Mouse (Mus musculus) midbrain, embryonic 15.5 days (tissue): Measurements from ENCODE around the gene Plaur. TPM values are rescaled to one million over a fixed set of nuclear protein-coding genes. Genes with fewer than 3 reads are reported as not detected.
A peak's percentile ranks its signal among the peaks of the same experiment; 100 is the strongest.

ENCODE experiments used
- ATAC-seq: fragments of 200-750 bp; cut with Nextera tagmentation; replicated peaks from 2 replicates; pipeline ENCODE4 v1.8.0; 2017; ENCODE audit warnings: moderate TSS enrichment
- H3K27ac ChIP-seq: fragments of 300-500 bp; sonication (generic); 2 replicates; pipeline ENCODE4 v1.5.1; 2015; ENCODE audit warnings: mild to moderate bottlenecking, inconsistent platforms
- H3K27me3 ChIP-seq: fragments of 300-500 bp; sonication (generic); replicated peaks from 2 replicates; pipeline ENCODE4 v1.6.1; 2015; ENCODE audit warnings: inconsistent platforms
- H3K36me3 ChIP-seq: fragments of 300-500 bp; sonication (generic); replicated peaks from 2 replicates; pipeline ENCODE4 v1.6.1; 2015; ENCODE audit warnings: inconsistent platforms
- H3K4me1 ChIP-seq: fragments of 300-500 bp; sonication (generic); 2 replicates; pipeline ENCODE4 v1.6.1; 2015; ENCODE audit warnings: inconsistent platforms
- H3K4me2 ChIP-seq: fragments of 300-500 bp; sonication (generic); 2 replicates; pipeline ENCODE4 v1.6.1; 2015; ENCODE audit warnings: inconsistent platforms, mild to moderate bottlenecking, moderate library complexity
- H3K4me3 ChIP-seq: fragments of 300-500 bp; sonication (generic); 2 replicates; pipeline ENCODE4 v1.5.1; 2015; ENCODE audit warnings: mild to moderate bottlenecking, inconsistent platforms
- H3K9ac ChIP-seq: fragments of 300-500 bp; sonication (generic); 2 replicates; pipeline ENCODE4 v1.6.1; 2015; ENCODE audit warnings: mild to moderate bottlenecking, inconsistent platforms
- H3K9me3 ChIP-seq: fragments of 300-500 bp; sonication (generic); 2 replicates; pipeline ENCODE4 v1.6.1; 2016; ENCODE audit warnings: inconsistent platforms
- WGBS: fragments of 180-500 bp; shearing (Covaris S2); methylation state at CpG from one replicate; pipeline ENCODE4 v1.1.7; 2015; ENCODE audit warnings: mixed read lengths; 5-methylcytosine and 5-hydroxymethylcytosine counted together
- polyA plus RNA-seq: library from polyadenylated mRNA; unstranded; fragments of >200 nt; fragmentation: Nextera tagmentation; extraction: Ambion mirVana; gene quantifications from 2 replicates; pipeline ENCODE4 v1.2.1, GENCODE M21; 2015

Plaur gene
- 1.6 and 1.9 TPM in 2 replicates for polyA plus RNA-seq

DNA sequence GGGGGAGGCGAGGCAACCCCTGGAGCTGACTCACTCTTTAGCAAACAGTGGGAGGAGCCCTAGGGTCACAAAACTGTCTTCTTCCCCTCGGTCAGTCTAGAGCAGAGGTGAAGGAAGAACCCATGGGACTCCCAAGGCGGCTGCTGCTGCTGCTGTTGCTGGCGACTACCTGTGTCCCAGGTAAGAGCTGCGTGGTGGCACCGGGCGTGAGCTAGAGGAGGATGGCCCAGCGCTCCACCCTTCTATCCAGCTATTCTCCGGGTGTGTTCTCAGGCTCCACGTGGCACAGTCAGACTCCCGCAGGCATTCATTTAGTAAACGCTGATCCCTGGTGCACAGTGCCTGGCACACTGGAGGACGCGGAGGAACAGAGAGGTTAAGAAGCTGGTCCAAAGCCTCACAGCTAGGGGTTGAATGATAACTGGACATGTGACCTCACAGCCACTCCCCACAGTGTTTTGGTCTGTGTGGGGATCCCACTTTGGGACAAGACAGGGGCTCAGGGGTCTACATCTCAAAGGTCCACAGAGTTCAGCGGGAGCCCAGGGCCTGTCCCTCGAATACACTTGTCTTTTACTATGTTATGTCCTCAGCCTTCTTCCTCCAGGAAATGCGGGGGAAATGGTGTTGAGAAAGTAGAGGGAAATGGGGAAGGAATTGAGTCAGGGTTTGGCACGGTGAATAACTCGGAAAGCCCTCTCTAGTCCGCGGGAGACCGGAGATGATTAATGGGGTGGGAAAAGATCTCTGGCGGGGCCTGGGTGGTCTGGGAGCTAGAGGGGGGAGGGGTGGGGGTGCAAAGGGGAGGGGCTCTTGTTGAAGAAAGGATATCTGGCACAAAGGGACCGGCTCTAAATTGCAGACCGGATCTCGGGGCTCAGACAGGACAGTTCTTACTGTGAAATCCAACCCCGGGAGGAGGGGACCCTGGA, at the start of gene Plaur:
Plaur (plus strand) TSS at position 97 of the 932 bp plus-strand sequence.
- Histone ChIP-seq H3K4me2 (peak within 1 kb of the TSS; percentile 17; the same call in 1 of the 2 replicates), H3K36me3 (no peaks in the 10 kb centered on the region), H3K9me3 (no peaks in the 10 kb centered on the region), H3K4me1 (peaks cover 6% of the 10 kb centered on the region; the same call in 1 of the 2 replicates), H3K4me3 (no peak within 1 kb of the TSS), H3K27me3 (no peaks in the 10 kb centered on the region), H3K9ac (no peak within 1 kb of the TSS), H3K27ac (no peak within 1 kb of the TSS)
- 7% methylated on average over 27 of the region's 27 CpGs for WGBS
- ATAC-seq: 0 out of 2 replicates have a peak, but pooled peaks have one; percentile 27

DNA sequence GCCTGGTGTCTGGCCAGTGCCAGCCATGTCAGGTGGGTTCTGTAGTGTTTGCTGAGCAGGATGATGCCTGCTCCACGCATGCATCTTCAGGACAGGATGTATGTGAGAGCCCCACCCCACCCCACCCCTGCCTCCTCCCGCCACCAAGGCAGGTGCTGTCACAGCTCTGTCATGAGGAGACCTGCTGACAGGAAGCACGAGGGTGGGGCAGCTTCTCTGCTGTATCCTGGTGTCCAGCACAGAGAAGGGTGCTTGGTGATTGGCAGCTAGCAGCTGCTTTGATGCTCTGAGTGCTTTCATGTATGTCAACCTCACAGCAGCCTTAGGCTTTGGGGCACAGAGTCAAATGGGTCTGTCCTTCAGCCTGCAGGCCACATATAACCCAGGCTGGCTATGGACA, 48.7 kb upstream of the Plaur start:
- Histone ChIP-seq H3K9ac (no peak overlapping the region), H3K4me1 (no peaks in the 10 kb centered on the region), H3K4me3 (no peak overlapping the region), H3K9me3 (no peaks in the 10 kb centered on the region), H3K27me3 (no peaks in the 10 kb centered on the region), H3K27ac (no peak overlapping the region), H3K4me2 (no peak overlapping the region), H3K36me3 (0 out of 2 replicates have a peak, but pooled peaks cover 3% of the 10 kb centered on the region)
- 83% methylated on average over 3 of the region's 3 CpGs for WGBS
- ATAC-seq: no peak

DNA sequence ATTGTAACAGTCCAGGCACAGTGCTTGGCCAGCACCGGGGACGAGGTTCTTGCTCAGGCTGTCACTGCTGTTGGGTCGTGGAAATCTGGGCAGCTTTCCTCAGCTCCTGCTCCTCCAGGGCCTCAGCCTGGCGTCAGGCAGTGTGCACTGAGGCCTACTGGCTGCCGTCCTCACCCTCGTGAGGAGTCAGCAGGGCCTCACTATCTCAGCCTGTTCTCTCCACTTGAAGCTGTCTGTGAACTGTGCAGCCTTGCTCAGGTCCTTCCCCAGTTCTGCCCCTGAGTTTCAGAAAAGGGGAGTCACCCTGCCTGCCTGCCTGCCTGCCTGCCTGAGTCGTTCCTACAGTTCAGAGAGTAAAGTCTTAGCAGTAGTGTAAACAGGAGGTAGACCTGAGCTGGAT, 47.0 kb upstream of the Plaur start:
- H3K27ac ChIP-seq: no peak overlapping the region
- H3K4me2 ChIP-seq: no peak overlapping the region
- no peaks in the 10 kb centered on the region for H3K9me3 ChIP-seq
- 0 out of 2 replicates have a peak, but pooled peaks cover 5% of the 10 kb centered on the region for H3K4me1 ChIP-seq
- H3K27me3 ChIP-seq: no peaks in the 10 kb centered on the region
- no peak for ATAC-seq
- 0 out of 2 replicates have a peak, but pooled peaks cover 3% of the 10 kb centered on the region for H3K36me3 ChIP-seq
- WGBS: 85% methylated on average over 7 of the region's 7 CpGs
- H3K4me3 ChIP-seq: no peak overlapping the region
- H3K9ac ChIP-seq: no peak overlapping the region

DNA sequence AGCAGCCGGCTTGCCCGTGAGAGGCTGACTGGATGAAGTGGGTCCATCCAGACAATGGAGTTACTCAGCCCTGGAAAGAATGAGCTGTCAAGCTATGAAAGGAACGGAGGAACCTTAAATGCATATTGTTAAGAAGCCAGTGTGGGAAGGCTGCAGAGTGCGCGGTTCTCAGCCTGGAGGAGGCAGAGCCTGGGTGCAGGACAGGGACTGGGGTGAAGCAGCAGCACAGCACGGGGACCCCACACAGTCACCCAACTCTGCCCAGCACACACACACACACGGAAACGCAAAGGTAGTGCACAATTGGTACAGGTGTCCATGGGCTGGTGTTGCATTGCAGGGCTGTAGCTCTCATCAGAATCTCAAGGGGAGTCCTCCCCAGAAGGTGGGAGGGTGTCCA, 42.7 kb upstream of the Plaur start:
- 0 out of 2 replicates have a peak, but pooled peaks have one; percentile 22 for ATAC-seq
- Histone ChIP-seq H3K4me1 (0 out of 2 replicates have a peak, but pooled peaks cover 5% of the 10 kb centered on the region), H3K9me3 (no peaks in the 10 kb centered on the region), H3K9ac (no peak overlapping the region), H3K36me3 (0 out of 2 replicates have a peak, but pooled peaks cover 6% of the 10 kb centered on the region), H3K27me3 (no peaks in the 10 kb centered on the region), H3K27ac (no peak overlapping the region), H3K4me3 (no peak overlapping the region), H3K4me2 (no peak overlapping the region)
- WGBS: 31% methylated on average over 8 of the region's 8 CpGs

DNA sequence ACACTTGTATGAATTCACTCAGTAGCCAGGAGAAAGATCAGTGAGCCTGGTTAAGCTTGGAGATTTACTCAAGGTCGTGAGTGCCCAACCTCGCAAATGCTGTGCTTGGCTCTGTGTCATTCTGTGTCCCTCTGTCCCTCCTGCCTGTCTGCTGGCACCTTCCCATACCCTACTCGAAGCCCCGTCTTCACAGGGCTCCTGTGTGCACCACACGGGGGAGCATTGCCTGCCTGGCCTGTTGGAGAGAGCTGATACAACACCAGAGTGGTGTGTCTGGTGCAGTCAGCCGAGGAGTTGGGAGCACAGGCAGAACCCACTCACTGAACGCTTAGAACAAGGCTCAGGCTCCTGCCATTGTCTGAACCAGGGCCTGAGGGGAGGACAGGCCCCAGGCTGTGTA, 40.6 kb upstream of the Plaur start:
- 54% methylated on average over 7 of the region's 7 CpGs for WGBS
- no peak for ATAC-seq
- H3K4me3 ChIP-seq: no peak overlapping the region
- H3K27me3 ChIP-seq: no peaks in the 10 kb centered on the region
- no peaks in the 10 kb centered on the region for H3K9me3 ChIP-seq
- 0 out of 2 replicates have a peak, but pooled peaks cover 6% of the 10 kb centered on the region for H3K36me3 ChIP-seq
- 0 out of 2 replicates have a peak, but pooled peaks cover 5% of the 10 kb centered on the region for H3K4me1 ChIP-seq
- H3K27ac ChIP-seq: no peak overlapping the region; the same call in 1 of the 2 replicates
- H3K4me2 ChIP-seq: no peak overlapping the region
- no peak overlapping the region for H3K9ac ChIP-seq

DNA sequence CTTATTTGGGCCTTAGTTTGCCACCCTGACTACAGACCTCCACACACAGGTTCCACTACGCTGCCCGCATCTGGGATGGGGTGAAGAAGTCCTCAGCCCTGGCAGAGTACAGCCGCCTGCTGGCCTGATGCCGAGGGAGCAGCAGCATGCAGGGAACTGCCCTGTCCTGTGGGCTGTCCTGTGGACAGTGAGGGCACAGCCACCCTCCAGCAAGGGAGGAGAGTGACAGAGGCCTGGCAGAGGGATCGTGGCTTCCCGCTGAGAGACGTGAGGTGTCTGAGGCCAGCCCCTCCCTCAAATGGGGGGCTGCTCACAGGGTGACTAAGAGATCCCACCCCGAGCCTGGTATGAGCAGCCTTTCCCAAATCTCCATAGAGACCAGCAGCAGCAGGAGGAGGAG, 40.0 kb upstream of the Plaur start:
- H3K36me3 ChIP-seq: 0 out of 2 replicates have a peak, but pooled peaks cover 4% of the 10 kb centered on the region
- no peak overlapping the region for H3K4me3 ChIP-seq
- no peak for ATAC-seq
- no peak overlapping the region for H3K27ac ChIP-seq
- no peak overlapping the region for H3K4me2 ChIP-seq
- H3K9ac ChIP-seq: no peak overlapping the region
- no peaks in the 10 kb centered on the region for H3K9me3 ChIP-seq
- H3K27me3 ChIP-seq: no peaks in the 10 kb centered on the region
- WGBS: 50% methylated on average over 8 of the region's 8 CpGs
- H3K4me1 ChIP-seq: 0 out of 2 replicates have a peak, but pooled peaks cover 5% of the 10 kb centered on the region

DNA sequence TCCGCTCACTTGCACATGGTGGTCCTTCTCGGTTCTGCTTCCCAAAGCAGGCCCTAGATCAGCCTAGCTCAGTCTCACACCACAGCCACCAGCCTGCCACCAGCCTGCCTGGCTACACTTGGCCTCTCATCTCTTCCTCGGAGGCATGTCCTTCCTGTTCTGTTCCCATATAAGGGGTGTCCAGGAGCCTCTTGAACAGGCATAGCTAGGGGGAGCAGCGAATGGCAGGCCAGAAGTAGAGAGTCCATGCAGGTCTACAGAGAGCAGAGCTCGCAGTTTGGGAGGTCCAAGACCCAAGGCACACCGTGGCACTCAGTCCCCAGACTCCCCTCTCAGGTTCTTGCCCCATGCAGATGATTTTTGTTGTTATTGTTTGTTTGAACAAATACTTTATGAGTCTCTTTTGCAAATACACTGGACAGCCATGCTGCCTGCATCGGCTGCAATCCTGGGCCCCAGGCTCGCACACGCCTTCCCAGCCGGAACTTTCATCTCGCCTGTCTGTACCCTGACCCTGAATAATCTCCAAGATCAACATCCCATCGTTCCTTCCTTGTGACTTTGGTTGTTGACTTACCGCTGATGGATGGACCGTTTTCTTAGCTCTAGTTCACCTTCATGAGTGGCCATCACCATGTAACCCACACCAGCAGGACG, 39.0 kb upstream of the Plaur start:
- H3K27me3 ChIP-seq: no peaks in the 10 kb centered on the region
- no peak overlapping the region for H3K9ac ChIP-seq
- H3K4me2 ChIP-seq: no peak overlapping the region
- ATAC-seq: no peak
- H3K36me3 ChIP-seq: 0 out of 2 replicates have a peak, but pooled peaks cover 3% of the 10 kb centered on the region
- no peaks in the 10 kb centered on the region for H3K9me3 ChIP-seq
- H3K4me3 ChIP-seq: no peak overlapping the region
- 91% methylated on average over 15 of the region's 15 CpGs for WGBS
- H3K27ac ChIP-seq: no peak overlapping the region
- 0 out of 2 replicates have a peak, but pooled peaks cover 5% of the 10 kb centered on the region for H3K4me1 ChIP-seq

DNA sequence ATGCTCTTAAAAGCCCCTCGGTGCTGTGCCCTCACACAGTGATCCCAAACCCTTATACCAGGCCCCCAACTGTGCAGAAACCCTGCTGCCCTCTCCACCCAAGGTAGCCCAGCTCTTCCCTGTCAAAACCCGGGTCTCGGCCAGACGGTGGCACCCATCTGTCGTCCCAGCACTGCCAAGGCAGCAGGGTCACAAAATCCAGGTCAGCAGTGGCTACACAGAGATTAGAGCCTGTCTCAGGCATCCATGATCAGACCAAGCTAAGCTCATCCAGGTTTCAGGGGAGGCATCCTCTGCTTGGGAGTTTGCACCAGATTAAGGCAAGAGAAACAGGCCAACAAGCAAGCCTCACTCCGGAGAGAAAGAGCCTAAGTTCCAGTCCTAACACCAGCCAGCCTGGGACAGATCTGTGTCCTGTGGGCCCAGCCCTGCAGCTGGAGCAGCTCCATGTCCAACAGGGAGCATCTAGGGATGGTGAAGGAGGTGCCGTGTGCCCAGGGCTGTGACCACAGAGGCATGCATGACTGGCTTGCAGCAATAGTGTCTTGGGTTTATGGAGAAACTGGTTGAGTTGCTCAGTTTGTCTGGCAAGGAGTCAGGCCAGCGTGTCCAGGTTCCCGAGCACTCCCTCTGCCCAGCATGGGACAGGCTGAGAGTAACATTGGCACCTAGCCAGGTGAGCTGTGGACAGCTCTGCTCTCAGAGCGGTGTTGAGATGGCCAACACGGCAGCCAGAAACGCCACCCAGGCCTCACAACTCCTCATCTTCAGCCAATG, 38.1 kb upstream of the Plaur start:
- no peak overlapping the region for H3K4me3 ChIP-seq
- no peak overlapping the region for H3K9ac ChIP-seq
- no peak overlapping the region for H3K4me2 ChIP-seq
- H3K36me3 ChIP-seq: 0 out of 2 replicates have a peak, but pooled peaks cover 3% of the 10 kb centered on the region
- no peaks in the 10 kb centered on the region for H3K9me3 ChIP-seq
- no peak for ATAC-seq
- no peak overlapping the region for H3K27ac ChIP-seq
- H3K27me3 ChIP-seq: no peaks in the 10 kb centered on the region
- 0 out of 2 replicates have a peak, but pooled peaks cover 4% of the 10 kb centered on the region for H3K4me1 ChIP-seq
- WGBS: 76% methylated on average over 12 of the region's 12 CpGs

DNA sequence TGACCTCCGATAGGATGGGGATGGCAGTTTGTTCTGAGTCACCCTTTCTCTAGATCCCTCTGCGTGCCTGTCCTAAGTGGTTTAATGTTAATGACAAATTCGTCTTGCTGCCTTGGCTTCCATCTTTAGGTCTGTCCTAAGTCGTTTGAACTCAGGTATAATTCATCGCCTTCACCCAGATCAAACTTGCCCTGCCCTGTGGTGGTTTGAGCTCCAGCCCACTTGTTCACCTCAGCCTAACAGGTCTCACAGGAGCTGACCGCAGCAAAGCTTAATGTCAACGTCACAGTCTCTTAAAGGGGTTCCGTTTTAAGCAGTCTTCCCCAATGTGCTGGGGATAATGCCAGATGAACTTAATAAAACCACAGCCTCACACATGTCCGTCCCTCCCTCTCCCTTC, 36.4 kb upstream of the Plaur start:
- no peak overlapping the region for H3K27ac ChIP-seq
- no peaks in the 10 kb centered on the region for H3K9me3 ChIP-seq
- H3K27me3 ChIP-seq: no peaks in the 10 kb centered on the region
- H3K36me3 ChIP-seq: 0 out of 2 replicates have a peak, but pooled peaks cover 3% of the 10 kb centered on the region
- 87% methylated on average over 9 of the region's 9 CpGs for WGBS
- ATAC-seq: no peak
- no peak overlapping the region for H3K4me3 ChIP-seq
- H3K4me2 ChIP-seq: no peak overlapping the region
- H3K4me1 ChIP-seq: no peaks in the 10 kb centered on the region
- no peak overlapping the region for H3K9ac ChIP-seq

DNA sequence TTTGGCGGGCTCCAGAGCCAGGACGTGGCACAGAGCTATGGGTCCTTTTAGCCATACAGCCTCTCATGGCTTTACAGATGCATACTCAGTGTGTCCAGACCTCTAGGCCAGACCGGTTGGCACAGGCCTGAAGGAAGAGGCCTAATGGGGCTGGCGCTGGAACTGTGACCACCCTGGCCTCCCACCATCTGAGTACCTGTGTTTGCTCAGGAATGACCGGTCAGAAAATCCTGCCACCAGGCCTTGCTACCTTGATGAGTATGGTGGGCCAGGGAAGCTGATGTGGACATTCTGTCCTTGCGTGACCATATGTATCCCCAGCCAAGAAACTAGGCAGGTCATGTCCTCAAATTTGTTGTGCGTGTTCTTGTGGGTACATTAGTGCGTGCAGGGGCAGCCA, 35.1 kb upstream of the Plaur start:
- Histone ChIP-seq H3K27me3 (no peaks in the 10 kb centered on the region), H3K4me1 (no peaks in the 10 kb centered on the region), H3K9me3 (no peaks in the 10 kb centered on the region), H3K4me3 (no peak overlapping the region), H3K9ac (no peak overlapping the region), H3K4me2 (no peak overlapping the region), H3K36me3 (no peaks in the 10 kb centered on the region), H3K27ac (no peak overlapping the region)
- WGBS: 96% methylated on average over 8 of the region's 8 CpGs
- no peak for ATAC-seq

DNA sequence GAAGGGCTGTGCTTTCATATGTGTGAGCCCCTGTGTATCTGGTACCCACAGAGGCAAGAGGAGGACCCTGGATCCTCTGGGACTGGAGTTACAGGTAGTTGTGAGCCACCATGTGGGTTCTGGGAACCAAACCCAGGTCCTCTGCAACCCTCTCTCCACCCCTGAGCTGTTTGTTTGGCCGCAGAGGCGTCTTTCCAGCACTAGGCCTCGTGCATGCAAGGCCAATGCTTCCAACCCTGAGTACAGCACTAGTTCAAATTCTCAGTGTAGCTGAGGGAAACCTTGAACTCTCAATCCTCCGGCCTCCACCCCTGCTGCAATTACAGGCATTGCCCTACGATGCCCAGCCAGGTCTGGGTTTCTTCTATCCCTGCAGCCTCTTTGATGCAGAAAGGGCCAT, 33.6 kb upstream of the Plaur start:
- H3K27ac ChIP-seq: no peak overlapping the region
- 88% methylated on average over 5 of the region's 5 CpGs for WGBS
- H3K4me3 ChIP-seq: no peak overlapping the region
- no peak for ATAC-seq
- H3K9me3 ChIP-seq: no peaks in the 10 kb centered on the region
- no peak overlapping the region for H3K9ac ChIP-seq
- no peaks in the 10 kb centered on the region for H3K27me3 ChIP-seq
- H3K4me2 ChIP-seq: no peak overlapping the region
- H3K4me1 ChIP-seq: no peaks in the 10 kb centered on the region
- H3K36me3 ChIP-seq: no peaks in the 10 kb centered on the region
